Mouse (Mus musculus) stomach, embryonic 14.5 days (tissue): ENCODE data around the gene Plekhj1. TPM values are rescaled to one million over a fixed set of nuclear protein-coding genes. Genes with fewer than 3 reads are reported as not detected.

Source experiments
- ATAC-seq: fragments of 200-750 bp; cut with Nextera tagmentation; 2 replicates; pipeline ENCODE4 v1.8.0; 2017; ENCODE audit warnings: low read depth, moderate TSS enrichment; ENCODE audit not compliant: insufficient number of reproducible peaks, insufficient read depth, low FRiP score
- H3K27ac ChIP-seq: fragments of 300-500 bp; sonication (generic); 2 replicates; pipeline ENCODE4 v1.5.1; 2014; ENCODE audit warnings: mild to moderate bottlenecking, low read length, moderate library complexity, mixed read lengths
- H3K27me3 ChIP-seq: fragments of 300-500 bp; sonication (generic); 2 replicates; pipeline ENCODE4 v1.6.1; 2014; ENCODE audit warnings: low read length, control low read depth, mixed read lengths; ENCODE audit not compliant: control insufficient read depth, insufficient read depth
- H3K36me3 ChIP-seq: fragments of 300-500 bp; sonication (generic); 2 replicates; pipeline ENCODE4 v1.6.1; 2014; ENCODE audit warnings: mild to moderate bottlenecking, control low read depth, low read length, moderate library complexity, mixed read lengths; ENCODE audit not compliant: control insufficient read depth, insufficient read depth
- H3K4me1 ChIP-seq: fragments of 300-500 bp; sonication (generic); 2 replicates; pipeline ENCODE4 v1.6.1; 2014; ENCODE audit warnings: low read length, control low read depth, mixed read lengths; ENCODE audit not compliant: control insufficient read depth, insufficient read depth
- H3K4me2 ChIP-seq: fragments of 300-500 bp; sonication (generic); replicated peaks from 2 replicates; pipeline ENCODE4 v1.6.1; 2014; ENCODE audit warnings: low read depth, low read length, control low read depth
- H3K4me3 ChIP-seq: fragments of 300-500 bp; sonication (generic); 2 replicates; pipeline ENCODE4 v1.5.1; 2014; ENCODE audit warnings: low read depth, low read length, control low read depth
- H3K9ac ChIP-seq: fragments of 300-500 bp; sonication (generic); replicated peaks from 2 replicates; pipeline ENCODE4 v1.6.1; 2014; ENCODE audit warnings: low read depth, mild to moderate bottlenecking, control low read depth, low read length, moderate library complexity, mixed read lengths
- H3K9me3 ChIP-seq: fragments of 300-500 bp; sonication (generic); 2 replicates; pipeline ENCODE4 v1.6.1; 2016; ENCODE audit warnings: low read depth, low read length, control low read depth; ENCODE audit not compliant: control insufficient read depth
- WGBS: fragments of 180-500 bp; shearing (Covaris S2); extraction: QIAGEN DNeasy Blood & Tissue Kit; methylation state at CpG from one replicate; pipeline ENCODE4 v1.1.7; 2014; 5-methylcytosine and 5-hydroxymethylcytosine counted together
- polyA plus RNA-seq: library from polyadenylated mRNA; unstranded; fragments of >200 nt; fragmentation: Nextera tagmentation; extraction: Ambion mirVana; gene quantifications from 2 replicates; pipeline ENCODE4 v1.2.1, GENCODE M21; 2014

The Plekhj1 gene
- polyA plus RNA-seq, 1 experiment from 2014 or later, result 116 TPM

DNA sequence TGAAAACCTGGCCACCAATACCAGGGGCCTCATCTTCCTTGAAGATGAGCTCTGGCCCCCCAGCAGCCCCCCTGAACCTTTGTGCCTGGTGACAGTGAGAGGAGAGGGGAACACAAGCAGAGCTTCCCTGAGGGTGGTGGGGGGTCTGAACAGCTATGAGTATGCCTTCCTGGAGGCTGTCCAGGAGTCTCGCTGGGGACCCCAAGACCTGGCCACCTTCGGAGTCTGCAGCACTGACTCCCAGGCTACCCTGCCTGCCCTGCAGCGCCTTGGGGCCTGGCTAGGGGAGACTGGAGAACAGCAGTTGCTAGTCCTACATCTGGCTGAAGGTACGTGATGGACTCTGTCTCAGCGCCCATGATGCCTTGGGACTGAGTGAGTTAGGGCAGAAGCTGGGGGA lies 6.9 kb upstream of the Plekhj1 start:
- H3K9ac ChIP-seq, result no peak overlapping the region
- no peak overlapping the region for H3K27ac ChIP-seq
- peaks cover 36% of the 10 kb centered on the region for H3K36me3 ChIP-seq

DNA sequence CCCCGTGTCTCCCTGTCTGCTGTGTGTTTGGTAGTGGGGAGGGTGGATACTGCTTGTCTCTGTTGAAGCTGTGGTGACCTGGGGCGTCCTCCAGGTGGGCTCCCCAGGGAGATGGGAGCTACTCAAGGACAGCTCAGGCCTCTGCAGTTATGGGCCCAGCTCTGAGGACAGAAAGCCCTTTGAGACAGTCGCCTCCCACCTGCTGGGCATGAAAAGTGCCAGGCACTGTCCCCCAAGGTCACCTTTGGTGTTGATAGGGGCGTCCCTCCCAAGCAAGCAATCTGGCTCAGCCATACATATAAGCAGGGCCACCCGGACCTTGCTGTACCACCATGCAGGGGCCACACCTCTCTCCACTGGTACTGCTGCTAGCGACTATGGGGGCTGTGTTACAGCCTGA lies 6.5 kb upstream of the Plekhj1 start, which contains the start of gene Amh:
TSS of gene Amh (plus strand) at position 328 of the 400 bp plus-strand sequence.
- H3K9ac ChIP-seq, result no peak within 1 kb of the TSS
- H3K4me1 ChIP-seq, result peaks cover 31% of the 10 kb centered on the region
- no peak within 1 kb of the TSS for H3K4me2 ChIP-seq
- no peak within 1 kb of the TSS for H3K27ac ChIP-seq
- no peak within 1 kb of the TSS for H3K4me3 ChIP-seq
- no peaks in the 10 kb centered on the region for H3K27me3 ChIP-seq
- 67% methylated on average over 6 of the region's 6 CpGs for WGBS
- no peak for ATAC-seq
- H3K36me3 ChIP-seq, result peaks cover 36% of the 10 kb centered on the region
- H3K9me3 ChIP-seq, result no peaks in the 10 kb centered on the region

More for the DNA sequence above, 6.9 kb upstream of the Plekhj1 start:
- Histone ChIP-seq H3K9me3 (no peaks in the 10 kb centered on the region), H3K4me2 (no peak overlapping the region), H3K4me1 (peaks cover 29% of the 10 kb centered on the region), H3K27me3 (no peaks in the 10 kb centered on the region), H3K4me3 (no peak overlapping the region)
- WGBS, result 66% methylated on average over 5 of the region's 5 CpGs
- no peak for ATAC-seq

- no peaks in the 10 kb centered on the region for H3K9me3 ChIP-seq
- no peak overlapping the region for H3K4me3 ChIP-seq
- no peak for ATAC-seq
- no peak overlapping the region for H3K4me2 ChIP-seq
- WGBS, result 93% methylated on average over 2 of the region's 2 CpGs
- H3K4me1 ChIP-seq, result peaks cover 36% of the 10 kb centered on the region
- peaks cover 36% of the 10 kb centered on the region for H3K36me3 ChIP-seq
- no peak overlapping the region for H3K27ac ChIP-seq
- no peaks in the 10 kb centered on the region for H3K27me3 ChIP-seq
- H3K9ac ChIP-seq, result no peak overlapping the region
Observed at GRCm38 (mm10) chr10:80804340-80804739, 5.9 kb upstream of the Plekhj1 start.

DNA sequence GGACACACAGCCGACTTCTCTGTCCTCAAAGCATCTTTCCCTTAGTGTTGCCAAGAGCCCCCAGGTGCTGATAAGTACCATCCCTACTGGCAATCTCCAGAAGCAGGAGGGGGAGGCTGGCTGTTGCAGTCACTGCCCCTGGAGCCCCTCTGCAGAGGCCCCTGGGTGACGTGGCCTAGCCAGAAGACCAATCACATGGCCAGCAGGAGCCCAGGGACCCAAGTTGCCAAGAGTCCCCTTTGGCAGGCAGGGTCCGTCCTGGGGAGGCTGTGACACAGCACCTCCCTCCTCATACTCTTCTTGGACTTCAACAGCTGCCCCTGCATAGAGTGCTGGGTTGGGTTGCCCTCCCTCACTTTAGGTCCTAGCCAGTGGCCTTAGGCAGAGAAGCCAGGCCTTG lies 4.6 kb upstream of the Plekhj1 start:
- WGBS, result 84% methylated on average over 3 of the region's 3 CpGs
- no peaks in the 10 kb centered on the region for H3K9me3 ChIP-seq
- no peak overlapping the region for H3K4me3 ChIP-seq
- H3K4me2 ChIP-seq, result no peak overlapping the region
- peaks cover 36% of the 10 kb centered on the region for H3K36me3 ChIP-seq
- no peaks in the 10 kb centered on the region for H3K27me3 ChIP-seq
- H3K4me1 ChIP-seq, result peaks cover 25% of the 10 kb centered on the region; the same call in 1 of the 2 replicates
- ATAC-seq, result no peak
- H3K27ac ChIP-seq, result no peak overlapping the region
- no peak overlapping the region for H3K9ac ChIP-seq

DNA sequence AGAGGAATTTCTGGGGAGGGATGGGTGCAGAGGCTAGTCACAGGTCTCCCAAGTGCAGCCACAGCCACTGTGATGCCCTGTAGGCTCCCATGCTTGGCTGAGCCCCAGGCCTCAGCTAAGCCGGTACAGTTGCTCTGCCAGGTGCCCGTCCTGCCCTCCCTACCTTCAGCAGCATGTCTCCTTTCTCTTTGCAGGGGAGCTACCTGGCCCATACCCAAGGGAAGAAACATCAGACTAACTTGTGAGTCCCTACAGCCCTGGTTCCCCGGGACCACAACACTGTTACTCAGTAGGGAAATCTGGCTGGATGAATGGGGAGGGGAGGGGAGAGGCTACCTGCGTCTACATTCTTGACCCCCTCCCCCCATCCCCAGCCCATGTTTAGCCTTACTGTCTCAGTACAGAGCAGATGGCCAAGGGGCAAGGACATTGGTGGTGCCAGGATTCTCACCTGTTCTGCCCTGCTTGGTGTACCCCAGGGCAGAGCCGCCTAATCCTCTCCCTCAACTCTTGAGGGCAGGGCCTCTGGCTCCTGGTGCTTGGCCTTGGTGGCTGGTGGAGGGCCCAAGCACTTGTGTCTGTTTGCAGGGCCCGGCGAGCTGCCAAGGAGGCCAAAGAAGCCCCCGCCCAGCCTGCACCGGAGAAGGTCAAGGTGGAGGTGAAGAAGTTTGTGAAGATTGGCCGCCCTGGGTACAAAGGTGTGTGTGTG lies 3.9 kb upstream of the Plekhj1 start:
- Histone ChIP-seq H3K36me3 (peaks cover 36% of the 10 kb centered on the region), H3K27ac (no peak overlapping the region), H3K4me2 (no peak overlapping the region), H3K27me3 (no peaks in the 10 kb centered on the region), H3K9ac (no peak overlapping the region), H3K4me1 (peaks cover 22% of the 10 kb centered on the region), H3K4me3 (no peak overlapping the region), H3K9me3 (no peaks in the 10 kb centered on the region)
- no peak for ATAC-seq
- WGBS, result 89% methylated on average over 10 of the region's 10 CpGs

DNA sequence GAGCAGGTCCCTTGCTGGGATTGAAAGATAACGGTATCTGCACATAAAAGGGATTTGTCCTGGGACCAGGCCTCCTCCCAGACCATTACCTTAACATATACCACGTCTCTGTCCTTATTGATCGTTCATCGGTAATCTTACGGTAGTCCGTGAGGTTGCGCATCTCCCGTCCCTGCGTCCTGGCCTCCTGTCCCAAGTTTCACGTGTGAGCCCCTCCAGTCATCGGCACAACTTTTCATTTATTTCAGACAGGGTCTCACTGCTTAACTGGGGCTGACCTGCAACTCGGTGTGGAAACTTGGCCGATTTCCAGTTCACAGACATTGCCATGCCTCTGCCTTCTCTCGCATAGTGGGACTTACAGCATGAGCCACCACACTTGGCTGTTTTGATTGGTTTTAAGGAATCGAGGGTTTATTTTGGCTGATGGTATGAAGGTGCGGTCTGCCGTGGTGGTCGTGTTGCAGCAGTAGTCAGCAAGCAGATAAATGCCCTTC lies 692 bp upstream of the Plekhj1 start:
- ATAC-seq, result no peak
- WGBS, result 1% methylated on average over 18 of the region's 18 CpGs
- H3K27me3 ChIP-seq, result no peaks in the 10 kb centered on the region
- no peaks in the 10 kb centered on the region for H3K9me3 ChIP-seq
- peaks cover 21% of the 10 kb centered on the region for H3K4me1 ChIP-seq
- peak overlapping the region; percentile 96 for H3K27ac ChIP-seq
- peak overlapping the region; percentile 94 for H3K4me3 ChIP-seq
- H3K9ac ChIP-seq, result peak overlapping the region; percentile 98
- H3K36me3 ChIP-seq, result peaks cover 51% of the 10 kb centered on the region
- peak overlapping the region; percentile 88 for H3K4me2 ChIP-seq

- no peaks in the 10 kb centered on the region for H3K27me3 ChIP-seq
- WGBS, result 2% methylated on average over 50 of the region's 59 CpGs
Observed at GRCm38 (mm10) chr10:80797186-80798149, 958 bp downstream of the Plekhj1 start.

DNA sequence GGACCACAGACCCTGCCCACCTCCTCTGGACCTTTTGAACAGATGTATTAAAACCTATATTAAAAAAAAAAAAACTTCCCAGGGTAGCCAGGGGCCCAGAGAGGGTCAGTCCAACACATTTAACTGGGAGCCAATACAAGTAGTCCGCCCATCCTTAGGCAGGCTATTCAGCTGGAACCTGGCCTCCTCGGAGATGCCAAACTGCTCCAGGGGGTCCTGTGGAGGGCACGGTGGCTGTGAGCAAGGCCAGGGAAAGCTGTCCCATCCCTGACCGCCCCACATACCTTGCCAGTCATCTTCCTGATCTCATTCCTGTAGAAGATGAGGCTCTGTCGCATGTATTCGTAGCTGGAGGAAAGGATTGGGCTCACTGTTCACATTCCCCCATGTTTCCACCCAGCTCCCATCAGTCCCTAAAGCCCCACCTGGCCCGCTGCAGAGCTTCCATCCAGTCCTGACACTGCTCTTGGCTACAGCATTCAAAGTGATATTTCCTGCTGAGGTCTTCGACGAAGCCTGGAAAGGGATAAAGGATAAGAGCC lies 2.0 kb downstream of the Plekhj1 start:
- no peak for ATAC-seq
- Histone ChIP-seq H3K27ac (no peak overlapping the region), H3K27me3 (no peaks in the 10 kb centered on the region), H3K9ac (peak overlapping the region; percentile 98; the same call in 1 of the 2 replicates), H3K4me3 (peak overlapping the region; percentile 94; the same call in 1 of the 2 replicates), H3K4me1 (peaks cover 21% of the 10 kb centered on the region), H3K4me2 (peak overlapping the region; percentile 88; the same call in 1 of the 2 replicates), H3K9me3 (no peaks in the 10 kb centered on the region), H3K36me3 (peaks cover 43% of the 10 kb centered on the region)
- WGBS, result 82% methylated on average over 9 of the region's 9 CpGs

More at GRCm38 (mm10) chr10:80797186-80798149, 958 bp downstream of the Plekhj1 start:
- Histone ChIP-seq H3K9ac (peak overlapping the region; percentile 98), H3K4me3 (peak overlapping the region; percentile 94), H3K9me3 (no peaks in the 10 kb centered on the region), H3K4me2 (peak overlapping the region; percentile 88), H3K27ac (peak overlapping the region; percentile 96), H3K4me1 (peaks cover 21% of the 10 kb centered on the region), H3K36me3 (peaks cover 48% of the 10 kb centered on the region)
- ATAC-seq, result peak; percentile 58
